In genomic region chr5:115186371-115187073, GRCm38 (mm10) we compare ENCODE assay signal across 8 mouse cellular contexts. TPM values are rescaled to one million over a fixed set of nuclear protein-coding genes. Genes with fewer than 3 reads are reported as not detected.
DNase-seq lines count a peak whose midpoint lies in the region; ATAC-seq lines count a peak whose summit lies in the region.

No protein-coding gene starts in this region.

- no peak overlapping the region for H3K4me3 ChIP-seq in forebrain, embryonic 11.5 days (ENCODE audit: low read depth, low read length)
- no peak overlapping the region for H3K4me3 ChIP-seq in limb, embryonic 12.5 days (replicated peaks)

- no peak overlapping the region for H3K27ac ChIP-seq in forebrain, embryonic 11.5 days (ENCODE audit: low read depth, low read length)
- no peak overlapping the region for H3K27ac ChIP-seq in limb, embryonic 12.5 days

- H3K27me3 ChIP-seq in forebrain, embryonic 11.5 days (ENCODE audit: control insufficient read depth, insufficient read depth, low read length), result peaks cover 20% of the 10 kb centered on the region
- H3K27me3 ChIP-seq in limb, embryonic 12.5 days, result peaks cover 42% of the 10 kb centered on the region

- H3K9me3 ChIP-seq in forebrain, embryonic 11.5 days (ENCODE audit: control insufficient read depth, low read length), result no peaks in the 10 kb centered on the region
- H3K9me3 ChIP-seq in limb, embryonic 12.5 days, result no peaks in the 10 kb centered on the region

- ATAC-seq in forebrain, embryonic 11.5 days (replicated peaks; ENCODE audit: low FRiP score), result 0 out of 2 replicates have a peak, but pooled peaks have one; percentile 18
- no peak for ATAC-seq in limb, embryonic 12.5 days (ENCODE audit: insufficient number of reproducible peaks, insufficient read depth, low FRiP score, low TSS enrichment, low read depth)

- H3K4me2 ChIP-seq in forebrain, embryonic 11.5 days (ENCODE audit: low read depth, low read length, severe bottlenecking), result peak overlapping the region; percentile 13; the same call in 1 of the 2 replicates
- peak overlapping the region; percentile 23 for H3K4me2 ChIP-seq in limb, embryonic 12.5 days

- no peak overlapping the region for H3K9ac ChIP-seq in forebrain, embryonic 11.5 days (ENCODE audit: low read length)
- no peak overlapping the region for H3K9ac ChIP-seq in limb, embryonic 12.5 days (replicated peaks)

- H3K4me1 ChIP-seq in forebrain, embryonic 11.5 days (replicated peaks; ENCODE audit: control insufficient read depth, insufficient read depth, low read length), result peaks cover 6% of the 10 kb centered on the region; the same call in 1 of the 2 replicates
- peaks cover 14% of the 10 kb centered on the region for H3K4me1 ChIP-seq in limb, embryonic 12.5 days (replicated peaks)

- peak; percentile 36 for DNase-seq in kidney, postnatal 10 days
- DNase-seq in kidney, postnatal 25 days, result no peak
- DNase-seq in Muller cell, postnatal 12 days (ENCODE audit: inconsistent ontology term), result peak; percentile 67
- DNase-seq in forebrain, embryonic 11.5 days (ENCODE audit: low spot score), result peak; percentile 61
- peak; percentile 85 for DNase-seq in retina, embryonic 14.5 days (ENCODE audit: low spot score)
- no peak for DNase-seq in urinary bladder, adult 2 months (ENCODE audit: low spot score)
- no peak for DNase-seq in kidney, adult 9 months

- 44% methylated on average over 17 of the region's 17 CpGs for WGBS in forebrain, embryonic 11.5 days
- 46% methylated on average over 17 of the region's 17 CpGs for WGBS in limb, embryonic 12.5 days

- H3K36me3 ChIP-seq in forebrain, embryonic 11.5 days (ENCODE audit: control insufficient read depth, insufficient read depth, low read length), result no peaks in the 10 kb centered on the region
- H3K36me3 ChIP-seq in limb, embryonic 12.5 days, result no peaks in the 10 kb centered on the region

RNA-seq across cellular contexts. Expression of gene Cabp1, which starts 7.7 kb away (rescaled TPM):
- 1.2 and 1.5 TPM in 2 replicates for polyA plus RNA-seq in forebrain, embryonic 11.5 days (2014; fragmentation: Nextera tagmentation; extraction: Ambion mirVana)
- polyA plus RNA-seq in limb, embryonic 12.5 days (2016; fragmentation: Nextera tagmentation; extraction: Ambion mirVana), result 1.1 and 1.3 TPM in 2 replicates
- 3.6 and 3.9 TPM in 2 replicates for polyA plus RNA-seq in urinary bladder, adult 2 months (2012; rRNA removed)

RNA-seq across cellular contexts. Expression of gene Mlec, which starts 28.5 kb away (rescaled TPM):
- 56.3 and 56.4 TPM in 2 replicates for polyA plus RNA-seq in forebrain, embryonic 11.5 days (2014; fragmentation: Nextera tagmentation; extraction: Ambion mirVana)
- 76.6 and 89.6 TPM in 2 replicates for polyA plus RNA-seq in limb, embryonic 12.5 days (2016; fragmentation: Nextera tagmentation; extraction: Ambion mirVana)
- 82.1 and 95.2 TPM in 2 replicates for polyA plus RNA-seq in urinary bladder, adult 2 months (2012; rRNA removed)

RNA-seq across cellular contexts. Expression of gene Pop5, which starts 49.1 kb away (rescaled TPM):
- 98.4 and 105 TPM in 2 replicates for polyA plus RNA-seq in forebrain, embryonic 11.5 days (2014; fragmentation: Nextera tagmentation; extraction: Ambion mirVana)
- polyA plus RNA-seq in limb, embryonic 12.5 days (2016; fragmentation: Nextera tagmentation; extraction: Ambion mirVana), result 93.9 and 104 TPM in 2 replicates
- polyA plus RNA-seq in urinary bladder, adult 2 months (2012; rRNA removed), result 52.7 and 63.5 TPM in 2 replicates

RNA-seq across cellular contexts. Expression of gene Unc119b, which starts 51.7 kb away (rescaled TPM):
- polyA plus RNA-seq in forebrain, embryonic 11.5 days (2014; fragmentation: Nextera tagmentation; extraction: Ambion mirVana), result 81.2 and 83.3 TPM in 2 replicates
- 61.7 and 62.6 TPM in 2 replicates for polyA plus RNA-seq in limb, embryonic 12.5 days (2016; fragmentation: Nextera tagmentation; extraction: Ambion mirVana)
- polyA plus RNA-seq in urinary bladder, adult 2 months (2012; rRNA removed), result 24.0 and 27.4 TPM in 2 replicates

Comparison
In these comparisons a context has a peak if more than half of its experiments do, and no peak if none do; other contexts are left out.
1. DNase-seq: peak in kidney, postnatal 10 days (single experiment), Muller cell, postnatal 12 days (single experiment), forebrain, embryonic 11.5 days (single experiment) and retina, embryonic 14.5 days (single experiment); none in kidney, postnatal 25 days (0 of 2), urinary bladder, adult 2 months (single experiment) and kidney, adult 9 months (single experiment).